Mouse (Mus musculus) liver, embryonic 12.5 days (tissue): ENCODE measurements around the gene Mlxipl. TPM values are rescaled to one million over a fixed set of nuclear protein-coding genes. Genes with fewer than 3 reads are reported as not detected.

ENCODE experiments used
- ATAC-seq: fragments of 200-750 bp; cut with Nextera tagmentation; 2 replicates; pipeline ENCODE4 v1.8.0; 2017; ENCODE audit warnings: moderate number of reproducible peaks, mild to moderate bottlenecking, moderate library complexity
- H3K27ac ChIP-seq: fragments of 300-500 bp; sonication (generic); 2 replicates; pipeline ENCODE4 v1.5.1; 2016; ENCODE audit warnings: mild to moderate bottlenecking
- H3K27me3 ChIP-seq: fragments of 300-500 bp; sonication (generic); replicated peaks from 2 replicates; pipeline ENCODE4 v1.6.1; 2016; ENCODE audit warnings: mild to moderate bottlenecking, moderate library complexity
- H3K36me3 ChIP-seq: fragments of 300-500 bp; sonication (generic); 2 replicates; pipeline ENCODE4 v1.6.1; 2016; ENCODE audit warnings: mild to moderate bottlenecking, moderate library complexity
- H3K4me1 ChIP-seq: fragments of 300-500 bp; sonication (generic); 2 replicates; pipeline ENCODE4 v1.6.1; 2016
- H3K4me2 ChIP-seq: fragments of 300-500 bp; sonication (generic); 2 replicates; pipeline ENCODE4 v1.6.1; 2016; ENCODE audit warnings: mild to moderate bottlenecking, moderate library complexity
- H3K4me3 ChIP-seq: fragments of 300-500 bp; sonication (generic); 2 replicates; pipeline ENCODE4 v1.5.1; 2016; ENCODE audit warnings: mild to moderate bottlenecking, moderate library complexity
- H3K9ac ChIP-seq: fragments of 300-500 bp; sonication (generic); 2 replicates; pipeline ENCODE4 v1.6.1; 2016; ENCODE audit warnings: mild to moderate bottlenecking, moderate library complexity
- H3K9me3 ChIP-seq: fragments of 300-500 bp; sonication (generic); replicated peaks from 2 replicates; pipeline ENCODE4 v1.6.1; 2016; ENCODE audit warnings: mild to moderate bottlenecking, moderate library complexity
- WGBS: fragments of 180-500 bp; shearing (Covaris S2); methylation state at CpG from one replicate; pipeline ENCODE4 v1.1.7; 2016; ENCODE audit not compliant: insufficient replicate concordance; 5-methylcytosine and 5-hydroxymethylcytosine counted together
- polyA plus RNA-seq: library from polyadenylated mRNA; unstranded; fragments of >200 nt; fragmentation: Nextera tagmentation; extraction: Ambion mirVana; gene quantifications from 2 replicates; pipeline ENCODE4 v1.2.1, GENCODE M21; 2016

Gene Mlxipl
- polyA plus RNA-seq, 1 experiment from 2014 or later: 12.2 TPM

DNA sequence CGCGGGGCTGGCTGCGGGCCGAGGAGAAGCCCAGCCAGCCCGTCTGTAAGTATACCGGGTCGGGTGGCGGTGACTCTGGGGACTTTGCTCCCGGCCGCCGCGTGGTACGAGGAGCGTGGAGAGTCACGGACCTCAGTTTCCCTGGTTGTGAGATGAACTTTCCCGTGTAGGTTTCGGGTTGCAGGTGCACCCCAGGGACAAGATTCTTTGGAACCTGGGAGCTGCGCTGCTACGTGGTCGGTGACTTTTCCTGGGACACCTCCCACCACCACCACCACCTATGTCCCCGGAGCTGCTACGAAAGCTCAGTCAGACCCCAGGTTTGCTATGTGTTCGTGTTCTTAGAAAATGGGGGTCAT lies 60.1 kb downstream of the Mlxipl start:
- Histone ChIP-seq H3K27ac (peak overlapping the region; percentile 80), H3K4me2 (peak overlapping the region; percentile 77), H3K36me3 (peaks cover 30% of the 10 kb centered on the region), H3K4me3 (peak overlapping the region; percentile 90), H3K9me3 (no peaks in the 10 kb centered on the region), H3K9ac (peak overlapping the region; percentile 91), H3K4me1 (peaks cover 43% of the 10 kb centered on the region), H3K27me3 (no peaks in the 10 kb centered on the region)
- WGBS: 1% methylated on average over 23 of the region's 23 CpGs
- no peak for ATAC-seq

- WGBS: 86% methylated on average over 4 of the region's 4 CpGs
These were observed 66.8 kb downstream of the Mlxipl start for GRCm38 (mm10) chr5:135156496-135156895.

GRCm38 (mm10) chr5:135161221-135161620 lies 71.5 kb downstream of the Mlxipl start:
- Histone ChIP-seq H3K4me2 (no peak overlapping the region), H3K4me1 (peaks cover 15% of the 10 kb centered on the region), H3K27ac (no peak overlapping the region), H3K36me3 (peaks cover 73% of the 10 kb centered on the region), H3K27me3 (no peaks in the 10 kb centered on the region), H3K9ac (no peak overlapping the region), H3K4me3 (no peak overlapping the region), H3K9me3 (no peaks in the 10 kb centered on the region)
- ATAC-seq: no peak
- 87% methylated on average over 4 of the region's 4 CpGs for WGBS

More at GRCm38 (mm10) chr5:135156496-135156895, 66.8 kb downstream of the Mlxipl start:
- no peaks in the 10 kb centered on the region for H3K9me3 ChIP-seq
- no peak for ATAC-seq
- H3K27me3 ChIP-seq: no peaks in the 10 kb centered on the region
- H3K4me2 ChIP-seq: no peak overlapping the region
- H3K4me3 ChIP-seq: no peak overlapping the region
- peaks cover 16% of the 10 kb centered on the region for H3K4me1 ChIP-seq
- no peak overlapping the region for H3K9ac ChIP-seq
- peaks cover 95% of the 10 kb centered on the region for H3K36me3 ChIP-seq
- no peak overlapping the region for H3K27ac ChIP-seq

DNA sequence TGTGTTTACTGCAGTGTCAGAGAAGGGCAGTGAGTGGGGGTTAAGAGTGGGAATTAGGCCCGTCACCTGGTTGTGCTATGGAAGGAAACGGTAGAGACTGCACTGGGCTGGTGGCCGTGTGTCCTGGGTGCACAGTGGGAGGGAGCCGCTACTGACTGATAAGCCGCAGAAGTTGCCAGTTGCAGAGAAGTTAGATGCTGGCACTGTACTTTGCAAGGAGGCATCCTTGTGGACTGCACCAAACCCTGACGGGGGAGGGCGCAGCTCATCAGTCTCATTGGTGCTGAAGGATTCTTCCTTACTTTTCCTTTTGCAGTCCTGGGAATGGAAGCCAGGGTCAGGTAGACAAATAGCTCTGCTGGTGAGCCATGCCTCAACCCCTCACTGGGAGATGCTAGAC lies 72.0 kb downstream of the Mlxipl start:
- H3K9me3 ChIP-seq: no peaks in the 10 kb centered on the region
- no peaks in the 10 kb centered on the region for H3K27me3 ChIP-seq
- H3K36me3 ChIP-seq: peaks cover 69% of the 10 kb centered on the region
- ATAC-seq: no peak
- H3K4me1 ChIP-seq: peaks cover 15% of the 10 kb centered on the region
- no peak overlapping the region for H3K27ac ChIP-seq
- H3K9ac ChIP-seq: no peak overlapping the region
- WGBS: 72% methylated on average over 7 of the region's 7 CpGs
- no peak overlapping the region for H3K4me3 ChIP-seq
- H3K4me2 ChIP-seq: no peak overlapping the region

- Histone ChIP-seq H3K9ac (no peak overlapping the region), H3K27me3 (no peaks in the 10 kb centered on the region), H3K9me3 (no peaks in the 10 kb centered on the region), H3K36me3 (peaks cover 61% of the 10 kb centered on the region), H3K27ac (no peak overlapping the region), H3K4me3 (no peak overlapping the region), H3K4me2 (no peak overlapping the region), H3K4me1 (peaks cover 15% of the 10 kb centered on the region)
- ATAC-seq: no peak
- 91% methylated on average over 8 of the region's 8 CpGs for WGBS
These were observed 72.7 kb downstream of the Mlxipl start for GRCm38 (mm10) chr5:135162361-135162760.

- H3K4me3 ChIP-seq: no peak overlapping the region
- no peak for ATAC-seq
- H3K4me1 ChIP-seq: peaks cover 16% of the 10 kb centered on the region
- H3K4me2 ChIP-seq: no peak overlapping the region
- no peak overlapping the region for H3K9ac ChIP-seq
- 76% methylated on average over 6 of the region's 6 CpGs for WGBS
- H3K27ac ChIP-seq: no peak overlapping the region
- peaks cover 58% of the 10 kb centered on the region for H3K36me3 ChIP-seq
- H3K27me3 ChIP-seq: no peaks in the 10 kb centered on the region
- no peaks in the 10 kb centered on the region for H3K9me3 ChIP-seq
These were observed 73.1 kb downstream of the Mlxipl start for GRCm38 (mm10) chr5:135162821-135163220.

- Histone ChIP-seq H3K27me3 (no peaks in the 10 kb centered on the region), H3K9ac (no peak overlapping the region), H3K9me3 (no peaks in the 10 kb centered on the region), H3K4me1 (peaks cover 37% of the 10 kb centered on the region), H3K36me3 (peaks cover 33% of the 10 kb centered on the region), H3K27ac (no peak overlapping the region), H3K4me3 (no peak overlapping the region), H3K4me2 (no peak overlapping the region)
- ATAC-seq: no peak
- WGBS: 67% methylated on average over 4 of the region's 4 CpGs
These were observed 77.2 kb downstream of the Mlxipl start for GRCm38 (mm10) chr5:135166909-135167308.

DNA sequence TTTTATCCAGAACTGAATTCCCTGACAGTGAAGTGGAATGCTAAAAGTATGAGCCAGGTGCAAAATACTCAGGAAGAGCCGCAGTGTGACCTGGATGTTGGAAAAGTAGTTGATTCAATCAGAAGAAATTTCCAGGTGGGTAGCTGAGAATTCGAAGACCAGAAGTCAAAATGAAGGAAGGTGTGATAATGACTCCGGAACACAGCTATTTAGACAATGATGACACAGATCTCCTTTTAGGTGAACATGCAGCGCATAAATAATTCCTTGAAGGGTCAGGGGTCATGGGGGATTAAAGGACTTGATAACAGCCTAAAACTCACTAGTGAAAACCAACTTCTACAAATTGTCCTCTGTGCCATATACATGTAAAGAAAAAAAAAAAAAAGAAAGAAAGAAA lies 77.8 kb downstream of the Mlxipl start:
- Histone ChIP-seq H3K36me3 (peaks cover 33% of the 10 kb centered on the region), H3K4me3 (no peak overlapping the region), H3K4me1 (peaks cover 40% of the 10 kb centered on the region), H3K4me2 (peak overlapping the region; percentile 75), H3K27me3 (no peaks in the 10 kb centered on the region), H3K27ac (0 out of 2 replicates have a peak overlapping the region, but pooled peaks have one; percentile 94), H3K9me3 (no peaks in the 10 kb centered on the region), H3K9ac (peak overlapping the region; percentile 88; the same call in 1 of the 2 replicates)
- ATAC-seq: no peak
- 91% methylated on average over 4 of the region's 4 CpGs for WGBS

DNA sequence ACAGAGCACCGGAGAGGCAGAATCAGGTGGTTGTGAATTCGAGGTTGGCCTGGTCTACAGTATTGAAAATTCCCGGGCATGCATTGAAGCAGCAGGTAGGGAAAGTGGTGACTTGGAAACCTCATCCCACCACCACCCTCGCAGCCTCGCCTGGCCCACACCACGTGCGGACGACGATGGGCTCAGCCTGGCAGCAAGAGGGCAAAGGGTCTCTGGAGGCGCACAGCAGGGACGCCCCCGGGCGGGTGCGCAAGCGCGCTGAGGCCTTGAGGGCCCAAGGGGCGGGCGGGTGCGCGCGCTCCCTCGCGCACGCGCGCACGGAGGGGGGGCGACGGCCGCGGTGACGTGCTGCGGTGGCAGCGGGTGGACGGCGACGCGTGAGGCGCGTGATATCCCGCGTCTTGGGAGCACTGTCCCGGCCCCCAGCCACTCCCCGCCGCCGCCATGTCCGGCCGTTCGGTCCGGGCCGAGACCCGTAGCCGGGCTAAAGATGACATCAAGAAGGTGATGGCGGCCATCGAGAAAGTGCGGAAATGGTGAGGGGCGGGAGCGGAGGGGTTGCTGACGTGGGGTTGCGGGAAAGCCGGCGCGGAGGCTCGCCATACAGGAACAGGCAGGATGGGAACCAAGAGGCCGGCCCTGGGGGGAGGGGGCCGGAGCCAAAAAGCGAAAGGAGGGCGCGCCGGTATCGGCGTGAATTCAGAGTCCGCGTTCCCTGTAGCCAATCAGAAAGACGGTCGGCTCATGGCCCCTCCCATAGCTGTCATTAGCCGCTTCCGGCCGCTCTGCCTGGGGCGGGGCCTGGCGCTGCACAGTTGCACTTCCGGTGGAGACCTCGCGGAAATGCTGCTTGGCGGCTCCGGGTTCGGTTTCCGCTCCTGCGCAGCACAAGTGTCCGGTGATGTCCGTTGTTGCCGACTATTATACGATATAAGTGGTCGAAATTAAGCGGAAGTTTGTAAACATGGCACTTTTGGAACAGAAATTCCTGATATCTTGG lies 78.7 kb downstream of the Mlxipl start, which contains the start of gene Bcl7b:
Gene Bcl7b (plus strand): TSS at position 221 of the 1,000 bp plus-strand sequence.
- peak; percentile 95 for ATAC-seq
- H3K4me2 ChIP-seq: peak within 1 kb of the TSS; percentile 75
- 2% methylated on average over 90 of the region's 95 CpGs for WGBS

GRCm38 (mm10) chr5:135169479-135169878 lies 79.8 kb downstream of the Mlxipl start:
- H3K27ac ChIP-seq: peak overlapping the region; percentile 80
- H3K4me3 ChIP-seq: peak overlapping the region; percentile 80
- H3K9me3 ChIP-seq: no peaks in the 10 kb centered on the region
- no peak for ATAC-seq
- peak overlapping the region; percentile 74 for H3K9ac ChIP-seq
- WGBS: 84% methylated on average over 5 of the region's 5 CpGs
- peak overlapping the region; percentile 75 for H3K4me2 ChIP-seq
- H3K27me3 ChIP-seq: no peaks in the 10 kb centered on the region
- peaks cover 35% of the 10 kb centered on the region for H3K4me1 ChIP-seq
- H3K36me3 ChIP-seq: peaks cover 42% of the 10 kb centered on the region

More for the DNA sequence above, 78.7 kb downstream of the Mlxipl start, which contains the start of gene Bcl7b:
- H3K36me3 ChIP-seq: peaks cover 33% of the 10 kb centered on the region
- H3K9ac ChIP-seq: peak within 1 kb of the TSS; percentile 88
- no peaks in the 10 kb centered on the region for H3K9me3 ChIP-seq
- peaks cover 35% of the 10 kb centered on the region for H3K4me1 ChIP-seq
- no peaks in the 10 kb centered on the region for H3K27me3 ChIP-seq
- H3K27ac ChIP-seq: peak within 1 kb of the TSS; percentile 94
- peak within 1 kb of the TSS; percentile 80 for H3K4me3 ChIP-seq

GRCm38 (mm10) chr5:135171688-135172220 lies 82.1 kb downstream of the Mlxipl start:
- H3K4me1 ChIP-seq: peaks cover 35% of the 10 kb centered on the region
- H3K27ac ChIP-seq: no peak overlapping the region
- no peak overlapping the region for H3K9ac ChIP-seq
- H3K4me3 ChIP-seq: no peak overlapping the region
- no peak for ATAC-seq
- no peaks in the 10 kb centered on the region for H3K27me3 ChIP-seq
- WGBS: 81% methylated on average over 6 of the region's 6 CpGs
- H3K36me3 ChIP-seq: peaks cover 63% of the 10 kb centered on the region
- H3K9me3 ChIP-seq: no peaks in the 10 kb centered on the region
- no peak overlapping the region for H3K4me2 ChIP-seq

- no peak overlapping the region for H3K4me3 ChIP-seq
- ATAC-seq: no peak
- H3K36me3 ChIP-seq: peaks cover 75% of the 10 kb centered on the region
- no peak overlapping the region for H3K4me2 ChIP-seq
- H3K4me1 ChIP-seq: peaks cover 39% of the 10 kb centered on the region
- H3K9me3 ChIP-seq: no peaks in the 10 kb centered on the region
- H3K27ac ChIP-seq: no peak overlapping the region
- H3K27me3 ChIP-seq: no peaks in the 10 kb centered on the region
- H3K9ac ChIP-seq: no peak overlapping the region
- 88% methylated on average over 5 of the region's 5 CpGs for WGBS
These were observed 83.3 kb downstream of the Mlxipl start for GRCm38 (mm10) chr5:135172986-135173385.
